Mouse (Mus musculus): ENCODE measurements at regions not wholly inside any gene's neighbourhood (a gene's known extent, or its start where the extent isn't known, plus 50 kb on each side); places are given as distances from the start of the nearest gene placed in this dataset.

DNA sequence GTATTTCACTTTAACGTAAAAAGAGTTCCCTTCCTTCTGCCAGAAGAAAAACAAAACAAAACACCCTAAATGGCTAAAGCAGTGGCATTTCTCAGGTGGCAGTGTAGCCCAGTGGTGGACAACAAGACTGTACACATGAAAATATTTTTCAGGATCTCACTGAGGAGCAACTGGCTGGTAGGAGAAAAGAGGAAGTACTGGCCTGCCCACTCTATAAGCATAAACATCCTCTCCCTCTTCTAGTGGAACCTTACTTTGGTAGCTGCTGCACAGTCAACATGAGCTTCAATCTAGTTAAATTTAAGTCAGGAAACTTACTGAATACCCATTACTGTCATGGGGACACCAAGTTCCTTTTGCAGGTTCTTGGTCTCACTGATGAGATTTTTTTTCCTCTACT is 209.5 kb upstream of the Ednrb start:
- DNase-seq (ENCODE audit: low read depth), result no peak
- TF ChIP-seq POLR2A (IDR thresholded peaks at IDR 0.05; ENCODE audit: borderline replicate concordance, extremely low read depth, insufficient read depth, insufficient read length, poor library complexity, severe bottlenecking) (no peak), CTCF (IDR thresholded peaks at IDR 0.05; ENCODE audit: borderline replicate concordance, extremely low read depth, insufficient read depth, insufficient read length) (no peak)

DNA sequence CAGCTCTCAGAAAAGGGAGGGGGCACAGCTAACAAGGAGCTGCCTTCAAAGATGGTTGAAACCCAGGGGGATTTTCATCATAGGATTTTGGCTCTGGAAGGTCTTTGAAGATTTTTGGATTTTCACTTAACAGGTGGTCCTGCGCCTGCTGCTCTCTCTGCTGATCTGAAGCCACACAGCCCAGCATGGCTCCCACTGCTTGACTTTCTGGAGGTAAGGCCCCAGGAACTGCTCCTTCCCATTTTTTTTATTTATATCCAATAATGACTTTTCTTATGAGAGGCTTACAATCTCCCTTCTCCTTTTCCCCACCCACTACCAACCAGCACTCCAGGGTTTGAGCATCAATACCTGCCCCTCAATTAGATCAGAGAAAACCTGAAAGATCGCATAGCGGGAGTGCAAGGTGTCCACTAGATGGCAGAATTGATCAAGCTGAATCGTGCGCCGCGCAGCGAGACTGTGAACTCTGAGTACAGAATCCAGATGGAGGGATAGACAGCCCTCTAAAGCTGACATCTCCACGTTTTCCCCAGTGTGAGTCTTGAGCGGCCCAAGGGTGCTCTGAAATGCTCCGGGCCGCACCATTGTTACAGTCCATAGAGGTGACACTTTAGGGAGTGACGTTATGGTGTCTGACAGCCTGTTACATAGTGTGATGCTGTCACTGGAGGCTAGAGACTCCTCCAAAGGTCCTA is 194.6 kb upstream of the Ednrb start:
- DNase-seq (ENCODE audit: low read depth), result peak; percentile 87
- TF ChIP-seq POLR2A (IDR thresholded peaks at IDR 0.05; ENCODE audit: borderline replicate concordance, extremely low read depth, insufficient read depth, insufficient read length, poor library complexity, severe bottlenecking) (no peak), CTCF (IDR thresholded peaks at IDR 0.05; ENCODE audit: borderline replicate concordance, extremely low read depth, insufficient read depth, insufficient read length) (peak; percentile 98)

DNA sequence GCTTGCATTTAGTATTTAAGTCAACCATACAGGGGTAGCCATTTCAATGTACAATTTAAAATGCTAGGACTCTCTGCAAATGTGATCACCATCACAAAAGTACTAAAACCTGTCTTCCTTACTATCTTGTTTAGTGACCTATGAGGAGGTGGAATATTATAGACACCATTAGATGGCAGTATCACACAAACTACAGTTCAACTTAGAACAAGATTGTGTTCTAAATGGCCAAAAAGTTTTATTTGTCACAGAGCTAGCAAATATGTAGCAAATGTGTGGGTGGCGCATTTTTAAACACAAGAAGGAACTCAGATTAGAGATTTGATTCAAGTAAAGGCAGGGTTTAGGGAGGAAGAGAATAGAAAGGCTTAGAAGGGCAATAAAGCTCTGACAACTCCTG is 189.4 kb upstream of the Ednrb start:
- DNase-seq (ENCODE audit: low read depth), result peak; percentile 78
- TF ChIP-seq CTCF (IDR thresholded peaks at IDR 0.05; ENCODE audit: borderline replicate concordance, extremely low read depth, insufficient read depth, insufficient read length) (no peak), POLR2A (IDR thresholded peaks at IDR 0.05; ENCODE audit: borderline replicate concordance, extremely low read depth, insufficient read depth, insufficient read length, poor library complexity, severe bottlenecking) (no peak)

DNA sequence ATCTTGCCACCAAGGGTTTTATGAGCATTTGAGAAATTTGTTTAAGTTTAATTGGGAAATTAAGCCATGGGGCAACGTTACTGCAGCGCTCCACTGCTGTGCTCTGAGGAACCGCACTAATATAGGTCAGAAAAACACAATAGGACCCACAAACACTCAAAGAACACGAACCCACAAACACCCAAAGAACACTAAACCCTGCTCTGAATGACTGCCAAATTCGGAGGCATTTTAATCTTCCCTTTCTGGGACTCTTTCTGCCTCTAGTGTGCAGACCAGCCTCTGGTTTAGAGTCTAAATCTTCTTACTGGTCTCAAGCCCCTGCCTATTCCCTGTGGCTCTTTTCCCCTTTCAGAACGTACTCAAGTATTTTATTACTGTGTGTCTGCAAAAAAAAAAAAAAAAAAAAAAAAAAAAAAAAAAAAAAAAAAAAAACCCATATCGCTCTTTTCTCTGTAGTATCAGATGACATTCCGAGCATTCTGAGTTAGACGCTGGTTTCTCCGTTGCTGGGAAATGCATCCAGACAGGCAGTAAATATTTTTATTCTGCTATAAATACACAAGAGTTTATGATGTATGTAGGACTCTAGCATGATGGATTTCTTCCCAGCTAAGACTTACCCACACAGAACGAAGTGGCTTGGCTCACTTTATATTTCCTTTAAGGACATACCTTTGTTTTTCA is 186.7 kb upstream of the Ednrb start:
- peak; percentile 84 for DNase-seq (ENCODE audit: low read depth)
- TF ChIP-seq POLR2A (IDR thresholded peaks at IDR 0.05; ENCODE audit: borderline replicate concordance, extremely low read depth, insufficient read depth, insufficient read length, poor library complexity, severe bottlenecking), result no peak
- TF ChIP-seq CTCF (IDR thresholded peaks at IDR 0.05; ENCODE audit: borderline replicate concordance, extremely low read depth, insufficient read depth, insufficient read length), result no peak

DNA sequence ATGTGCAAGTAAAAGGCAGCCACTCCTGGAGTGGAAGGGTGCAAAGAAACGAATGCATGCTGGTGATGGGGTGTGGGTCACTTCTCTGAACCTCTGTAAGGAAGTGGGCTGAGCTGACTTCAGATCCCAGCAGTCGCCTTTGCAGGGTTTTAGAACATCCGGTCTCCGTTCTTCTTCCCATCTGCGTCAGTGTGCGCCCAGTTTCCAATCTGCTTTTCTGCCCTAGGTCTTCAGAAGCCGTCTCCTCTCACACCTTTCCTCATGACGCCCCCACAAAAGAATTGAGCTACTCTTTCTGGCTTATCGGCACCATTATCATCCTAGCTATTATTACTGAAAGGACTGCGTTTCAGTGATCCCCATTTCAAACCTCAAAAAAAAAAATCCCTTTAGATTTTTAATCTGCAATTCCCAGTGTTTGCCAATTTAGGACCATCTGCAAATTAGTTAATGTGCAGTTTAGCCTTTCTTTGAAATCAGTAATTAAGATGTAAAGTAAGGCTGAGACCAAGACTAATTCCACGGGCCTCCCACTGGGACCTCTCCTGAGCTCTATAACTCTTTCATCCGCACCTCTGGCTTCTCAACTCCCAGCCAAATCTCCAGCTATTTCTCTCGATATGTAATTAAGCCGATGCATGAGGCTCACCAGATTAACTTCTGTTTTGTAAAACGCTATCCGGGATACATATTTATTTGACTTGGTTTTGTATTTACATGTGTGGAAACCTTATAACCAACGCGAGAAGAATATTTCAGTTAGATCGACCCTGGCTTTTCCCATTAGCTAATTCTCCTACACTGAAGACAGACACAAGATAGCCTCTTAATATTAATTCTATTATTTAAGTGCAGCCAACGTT is 185.7 kb upstream of the Ednrb start:
- DNase-seq (ENCODE audit: low read depth), result peak; percentile 80
- no peak for TF ChIP-seq POLR2A (IDR thresholded peaks at IDR 0.05; ENCODE audit: borderline replicate concordance, extremely low read depth, insufficient read depth, insufficient read length, poor library complexity, severe bottlenecking)
- no peak for TF ChIP-seq CTCF (IDR thresholded peaks at IDR 0.05; ENCODE audit: borderline replicate concordance, extremely low read depth, insufficient read depth, insufficient read length)

DNA sequence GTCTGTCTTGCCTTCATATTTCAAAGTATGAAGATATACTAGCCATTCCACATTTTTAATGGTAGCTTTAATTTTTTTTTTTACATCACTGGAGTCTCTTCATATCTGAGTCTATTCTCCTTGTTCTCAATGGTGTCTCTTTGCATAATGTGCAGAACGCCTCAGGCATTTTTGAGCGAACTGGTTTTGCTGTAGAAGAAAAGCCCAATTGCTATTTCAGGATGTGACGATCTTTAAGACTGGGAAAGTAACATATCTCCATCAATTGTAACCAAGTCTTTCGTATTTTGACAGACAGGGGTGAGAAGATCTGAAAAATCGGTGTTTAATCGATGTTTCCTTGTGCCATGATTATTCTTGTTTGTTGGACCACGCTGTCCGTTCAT is 183.7 kb upstream of the Ednrb start:
- TF ChIP-seq CTCF (IDR thresholded peaks at IDR 0.05; ENCODE audit: borderline replicate concordance, extremely low read depth, insufficient read depth, insufficient read length) (no peak), POLR2A (IDR thresholded peaks at IDR 0.05; ENCODE audit: borderline replicate concordance, extremely low read depth, insufficient read depth, insufficient read length, poor library complexity, severe bottlenecking) (no peak)
- no peak for DNase-seq (ENCODE audit: low read depth)

DNA sequence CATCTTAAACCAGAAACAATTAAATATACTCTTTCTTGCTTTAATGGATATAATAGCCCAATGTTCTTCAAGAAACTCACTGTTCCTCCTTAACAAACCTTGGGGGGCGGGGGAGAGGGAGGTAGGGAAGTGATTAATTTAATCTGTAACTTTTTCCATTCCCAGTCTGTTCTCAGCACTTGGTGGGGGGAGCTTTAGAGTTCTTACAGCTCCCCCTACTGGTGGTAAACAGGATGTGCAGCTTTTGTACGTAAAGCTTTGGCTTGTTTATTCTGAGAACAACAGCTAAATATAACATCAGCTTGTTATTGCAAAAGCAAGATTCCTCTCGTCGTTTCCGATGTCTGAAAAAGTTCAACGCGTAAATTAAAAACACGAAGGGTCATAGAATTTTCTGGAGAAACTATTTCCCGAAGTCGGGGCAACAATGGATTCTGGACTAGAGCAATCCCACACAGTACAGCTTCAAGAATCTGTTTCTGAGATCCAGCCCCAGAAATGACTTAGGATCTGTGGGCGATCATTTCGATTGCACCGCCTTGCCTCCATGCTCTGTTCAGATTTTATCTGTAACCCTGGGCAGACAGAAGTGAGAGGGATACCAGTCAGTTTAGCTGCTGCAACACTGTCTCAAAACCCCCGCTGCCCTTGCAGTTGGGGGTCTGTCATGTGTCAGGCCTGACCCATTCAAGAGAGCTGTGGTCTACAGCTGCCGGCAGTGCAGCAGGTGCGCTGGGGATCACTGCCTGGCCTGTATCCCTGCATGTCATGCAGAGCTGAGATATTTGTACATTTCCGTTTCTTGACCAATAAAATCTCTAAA is 183.1 kb upstream of the Ednrb start:
- TF ChIP-seq CTCF (IDR thresholded peaks at IDR 0.05; ENCODE audit: borderline replicate concordance, extremely low read depth, insufficient read depth, insufficient read length) (peak; percentile 72; the same call in 1 of the 2 replicates), POLR2A (IDR thresholded peaks at IDR 0.05; ENCODE audit: borderline replicate concordance, extremely low read depth, insufficient read depth, insufficient read length, poor library complexity, severe bottlenecking) (no peak)
- DNase-seq (ENCODE audit: low read depth), result peak; percentile 83

DNA sequence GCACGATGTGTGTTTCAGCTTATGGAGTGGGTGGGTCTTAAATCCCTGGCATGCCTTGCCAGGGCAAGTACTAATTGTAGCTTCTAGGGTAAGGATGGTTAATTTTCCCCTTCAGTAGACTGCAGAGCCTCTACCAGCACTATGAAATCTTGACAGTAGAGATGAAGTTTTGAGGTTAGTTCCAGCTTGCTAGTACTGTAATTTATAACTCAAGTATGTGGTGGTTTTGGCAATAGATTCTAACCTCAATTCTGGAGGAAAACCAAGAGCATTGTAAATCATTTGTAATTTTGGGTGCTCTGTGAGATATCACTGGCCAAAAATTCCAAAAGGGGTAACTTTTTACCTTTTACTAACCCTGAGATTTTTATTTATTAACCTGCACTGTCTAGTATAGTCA is 164.3 kb upstream of the Ednrb start:
- no peak for TF ChIP-seq POLR2A (IDR thresholded peaks at IDR 0.05; ENCODE audit: borderline replicate concordance, extremely low read depth, insufficient read depth, insufficient read length, poor library complexity, severe bottlenecking)
- TF ChIP-seq CTCF (IDR thresholded peaks at IDR 0.05; ENCODE audit: borderline replicate concordance, extremely low read depth, insufficient read depth, insufficient read length), result no peak
- DNase-seq (ENCODE audit: low read depth), result no peak

DNA sequence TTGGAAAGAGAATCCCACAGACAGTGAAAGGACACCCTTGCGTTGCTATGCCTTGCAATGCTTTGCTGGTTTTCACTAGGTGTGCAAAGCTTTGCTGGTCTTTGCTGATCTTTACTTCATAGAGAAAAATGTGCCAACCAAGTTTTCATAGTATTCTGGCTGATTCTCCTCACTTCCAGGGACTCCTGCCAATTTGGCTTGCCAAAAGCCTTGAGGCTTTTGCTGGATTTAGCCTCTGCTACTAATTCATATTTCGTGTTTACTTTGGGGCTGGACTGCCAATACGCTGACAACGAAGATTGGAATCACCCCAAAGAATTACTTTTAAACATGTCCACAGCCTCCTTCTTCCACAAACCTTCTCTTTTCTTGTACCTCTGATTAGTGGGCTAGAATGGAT is 162.2 kb upstream of the Ednrb start:
- no peak for DNase-seq (ENCODE audit: low read depth)
- no peak for TF ChIP-seq POLR2A (IDR thresholded peaks at IDR 0.05; ENCODE audit: borderline replicate concordance, extremely low read depth, insufficient read depth, insufficient read length, poor library complexity, severe bottlenecking)
- TF ChIP-seq CTCF (IDR thresholded peaks at IDR 0.05; ENCODE audit: borderline replicate concordance, extremely low read depth, insufficient read depth, insufficient read length), result no peak

DNA sequence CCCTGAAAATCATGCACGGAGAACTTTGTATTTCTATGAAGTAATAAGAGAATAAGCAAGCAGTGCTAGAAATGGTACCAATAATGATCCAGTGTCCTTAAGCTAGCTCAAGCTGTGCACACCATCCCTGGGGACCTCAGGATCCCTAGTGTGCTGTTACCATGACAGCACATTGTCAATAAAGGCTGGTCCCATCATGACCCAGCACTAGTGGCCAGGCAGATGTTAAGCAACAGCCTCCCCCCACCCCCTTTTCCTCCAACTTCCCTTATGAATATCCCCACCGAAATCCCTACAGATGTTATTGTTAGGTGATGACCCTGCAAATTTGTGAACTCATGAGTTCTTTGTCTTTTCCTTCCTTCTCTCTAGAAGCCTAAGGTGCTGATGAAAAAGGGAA is 160.9 kb upstream of the Ednrb start:
- DNase-seq (ENCODE audit: low read depth), result no peak
- TF ChIP-seq CTCF (IDR thresholded peaks at IDR 0.05; ENCODE audit: borderline replicate concordance, extremely low read depth, insufficient read depth, insufficient read length), result no peak
- no peak for TF ChIP-seq POLR2A (IDR thresholded peaks at IDR 0.05; ENCODE audit: borderline replicate concordance, extremely low read depth, insufficient read depth, insufficient read length, poor library complexity, severe bottlenecking)
